Mouse (Mus musculus) stomach, postnatal 0 days (tissue): Measurements from ENCODE around the gene Prss53.

Experiments used
- CTCF ChIP-seq: IDR thresholded peaks from 2 replicates; pipeline ENCODE4 v1.5.1; 2016; ENCODE audit warnings: antibody characterized with exemption, low read depth, mild to moderate bottlenecking, moderate library complexity
- EP300 ChIP-seq: optimal IDR thresholded peaks from 2 replicates; pipeline ENCODE3; 2016; ENCODE audit warnings: antibody characterized with exemption

- TF ChIP-seq CTCF = peak; percentile 41
- TF ChIP-seq EP300 = no peak
Measured at GRCm38 (mm10) chr7:127928596-127928995, 37.8 kb upstream of the Prss53 start.
